Mouse (Mus musculus) midbrain, postnatal 0 days (tissue): ENCODE results near the gene Carf. TPM values are rescaled to one million over a fixed set of nuclear protein-coding genes. Genes with fewer than 3 reads are reported as not detected.
"Not testable (repeated sequence)": the region's sequence is repeated elsewhere in the genome, so short reads cannot be mapped to it uniquely, and the experiment has no call there.

Source experiments
- ATAC-seq: fragments of 200-750 bp; cut with Nextera tagmentation; 2 replicates; pipeline ENCODE4 v1.8.0; 2017; ENCODE audit warnings: moderate number of reproducible peaks, mild to moderate bottlenecking, moderate TSS enrichment, moderate library complexity; ENCODE audit not compliant: low FRiP score
- DNase-seq: peaks from one replicate; pipeline ENCODE4 v3.0.0-alpha.2; 2015; ENCODE audit warnings: low spot score
- H3K27ac ChIP-seq: fragments of 300-500 bp; sonication (generic); 2 replicates; pipeline ENCODE4 v1.5.1; 2014; ENCODE audit warnings: low read depth, mild to moderate bottlenecking, low read length, mixed read lengths
- H3K27me3 ChIP-seq: fragments of 300-500 bp; sonication (generic); 2 replicates; pipeline ENCODE4 v1.6.1; 2014; ENCODE audit warnings: low read length, control low read depth, mixed read lengths; ENCODE audit not compliant: insufficient read depth
- H3K36me3 ChIP-seq: fragments of 300-500 bp; sonication (generic); 2 replicates; pipeline ENCODE4 v1.6.1; 2014; ENCODE audit warnings: low read length, control low read depth, mixed read lengths; ENCODE audit not compliant: insufficient read depth
- H3K4me1 ChIP-seq: fragments of 300-500 bp; sonication (generic); 2 replicates; pipeline ENCODE4 v1.6.1; 2014; ENCODE audit warnings: mild to moderate bottlenecking, control low read depth, antibody characterized with exemption, low read length, mixed read lengths; ENCODE audit not compliant: insufficient read depth
- H3K4me2 ChIP-seq: fragments of 300-500 bp; sonication (generic); 2 replicates; pipeline ENCODE4 v1.6.1; 2014; ENCODE audit warnings: low read depth, mild to moderate bottlenecking, low read length, mixed read lengths; ENCODE audit not compliant: poor library complexity, severe bottlenecking
- H3K4me3 ChIP-seq: fragments of 300-500 bp; sonication (generic); 2 replicates; pipeline ENCODE4 v1.5.1; 2014; ENCODE audit warnings: low read depth, mild to moderate bottlenecking, low read length, moderate library complexity
- H3K9ac ChIP-seq: fragments of 300-500 bp; sonication (generic); replicated peaks from 2 replicates; pipeline ENCODE4 v1.6.1; 2014; ENCODE audit warnings: mild to moderate bottlenecking, low read length, moderate library complexity, mixed read lengths; ENCODE audit not compliant: poor library complexity, severe bottlenecking
- H3K9me3 ChIP-seq: fragments of 300-500 bp; sonication (generic); 2 replicates; pipeline ENCODE4 v1.6.1; 2016; ENCODE audit warnings: low read length, control low read depth
- CTCF ChIP-seq: IDR thresholded peaks from 2 replicates; pipeline ENCODE4 v1.5.1; 2016; ENCODE audit warnings: antibody characterized with exemption, mild to moderate bottlenecking
- WGBS: fragments of 180-500 bp; shearing (Covaris S2); extraction: QIAGEN DNeasy Blood & Tissue Kit; methylation state at CpG from one replicate; pipeline ENCODE4 v1.1.7; 2014; 5-methylcytosine and 5-hydroxymethylcytosine counted together
- polyA plus RNA-seq: library from polyadenylated mRNA; unstranded; fragments of >200 nt; fragmentation: Nextera tagmentation; extraction: Ambion mirVana; gene quantifications from 2 replicates; pipeline ENCODE4 v1.2.1, GENCODE M21; 2015
- total RNA-seq: library from RNA; depleted of rRNA; stranded (reverse); fragments of >200 nt; gene quantifications from 2 replicates; pipeline ENCODE4 v1.2.3, GENCODE M21; 2014

Gene Carf
- total and polyA plus RNA-seq, 2 experiments from 2014 or later = 8.0 to 19.0 TPM

DNA sequence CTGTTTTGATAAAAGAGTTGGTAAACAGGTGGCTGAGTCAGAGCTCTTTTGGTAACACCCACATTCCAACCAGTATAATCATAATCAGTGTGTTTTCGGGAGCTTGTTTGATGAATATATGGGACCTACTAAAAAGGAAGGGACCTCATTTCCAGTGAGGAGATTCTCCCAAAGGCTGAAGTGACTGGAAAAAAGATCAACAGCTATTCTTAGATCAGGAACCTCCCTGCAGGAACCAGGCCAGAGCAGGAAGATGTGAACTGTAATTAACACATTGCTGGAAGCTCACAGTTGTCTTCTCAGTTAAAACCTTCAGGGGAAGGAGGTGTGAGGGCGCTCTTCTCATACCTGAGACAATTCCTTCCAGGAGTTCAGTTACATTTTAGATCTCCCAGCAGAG is 71.6 kb downstream of the Carf start:
- no peak overlapping the region for H3K27ac ChIP-seq
- WGBS = 84% methylated on average over 2 of the region's 2 CpGs

GRCm38 (mm10) chr1:60170251-60170650 is 72.2 kb downstream of the Carf start:
- Histone ChIP-seq H3K9me3 (no peaks in the 10 kb centered on the region), H3K36me3 (no peaks in the 10 kb centered on the region), H3K4me2 (no peak overlapping the region), H3K9ac (no peak overlapping the region), H3K27me3 (no peaks in the 10 kb centered on the region), H3K27ac (no peak overlapping the region), H3K4me3 (no peak overlapping the region), H3K4me1 (no peaks in the 10 kb centered on the region)
- ATAC-seq (no peak), DNase-seq (no peak)
- 79% methylated on average over 2 of the region's 2 CpGs for WGBS
- no peak for TF ChIP-seq CTCF

More for the DNA sequence above, 71.6 kb downstream of the Carf start:
- Histone ChIP-seq H3K9ac (no peak overlapping the region), H3K4me3 (no peak overlapping the region), H3K27me3 (no peaks in the 10 kb centered on the region), H3K4me1 (no peaks in the 10 kb centered on the region), H3K36me3 (no peaks in the 10 kb centered on the region), H3K4me2 (no peak overlapping the region), H3K9me3 (no peaks in the 10 kb centered on the region)
- no peak for TF ChIP-seq CTCF
- no peak for DNase-seq
- ATAC-seq = no peak

- WGBS = 85% methylated on average over 3 of the region's 3 CpGs
- no peak overlapping the region for H3K4me2 ChIP-seq
- no peak for TF ChIP-seq CTCF
- ATAC-seq (no peak), DNase-seq (no peak)
- no peak overlapping the region for H3K9ac ChIP-seq
- no peak overlapping the region for H3K4me3 ChIP-seq
- no peak overlapping the region for H3K27ac ChIP-seq
- no peaks in the 10 kb centered on the region for H3K4me1 ChIP-seq
- no peaks in the 10 kb centered on the region for H3K9me3 ChIP-seq
- no peaks in the 10 kb centered on the region for H3K36me3 ChIP-seq
- H3K27me3 ChIP-seq = no peaks in the 10 kb centered on the region
Observed at GRCm38 (mm10) chr1:60173119-60173518, 75.1 kb downstream of the Carf start.

DNA sequence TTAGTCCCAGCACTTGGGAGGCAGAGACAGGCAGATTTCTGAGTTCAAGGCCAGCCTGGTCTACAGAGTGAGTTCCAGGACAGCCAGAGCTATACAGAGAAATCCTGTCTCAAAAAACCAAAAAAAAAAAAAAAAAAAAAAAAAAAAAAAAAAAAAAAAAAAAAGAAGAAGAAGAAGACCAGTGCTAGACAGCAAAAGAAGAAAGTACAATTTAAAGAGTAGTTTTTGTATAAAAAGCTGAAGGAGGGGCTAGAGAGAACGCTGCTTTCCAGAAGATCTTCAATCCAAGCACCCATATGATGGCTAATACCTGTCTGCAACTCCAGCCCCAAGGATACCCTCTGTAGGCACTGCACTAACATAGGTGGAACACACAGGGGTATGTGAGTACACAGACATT is 79.8 kb downstream of the Carf start:
- not testable (repeated sequence) for H3K27ac ChIP-seq, H3K4me3 ChIP-seq, H3K27me3 ChIP-seq, H3K4me2 ChIP-seq, DNase-seq, H3K36me3 ChIP-seq, ATAC-seq, H3K4me1 ChIP-seq, H3K9ac ChIP-seq, H3K9me3 ChIP-seq
- WGBS = 92% methylated on average over 1 of the region's 1 CpGs

DNA sequence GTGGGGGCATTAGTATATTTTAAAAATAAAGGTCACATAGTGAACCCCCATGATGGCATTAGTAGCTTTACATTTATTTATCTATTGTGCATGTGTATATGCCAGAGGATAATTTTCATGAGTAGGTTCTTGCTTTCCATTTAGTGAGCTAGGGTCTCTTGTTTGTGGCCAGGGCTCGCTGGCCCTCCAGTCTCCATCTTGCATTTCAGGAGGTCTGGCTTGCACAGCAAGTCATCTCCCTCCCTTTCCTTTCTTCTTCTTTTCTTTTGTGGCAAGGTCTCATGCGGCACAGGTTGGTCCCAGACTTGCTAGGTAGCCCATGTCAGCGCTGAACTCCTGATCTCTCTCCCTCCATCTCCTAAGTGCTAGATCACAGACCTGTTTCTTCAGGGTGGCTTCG is 81.3 kb downstream of the Carf start:
- Histone ChIP-seq H3K27me3 (no peaks in the 10 kb centered on the region), H3K4me3 (peak overlapping the region; percentile 95), H3K4me2 (peak overlapping the region; percentile 63), H3K4me1 (no peaks in the 10 kb centered on the region), H3K36me3 (no peaks in the 10 kb centered on the region), H3K9me3 (no peaks in the 10 kb centered on the region), H3K9ac (0 out of 2 replicates have a peak overlapping the region, but pooled peaks have one; percentile 19), H3K27ac (no peak overlapping the region)
- ATAC-seq (no peak), DNase-seq (no peak)
- WGBS = 22% methylated on average over 4 of the region's 4 CpGs
- no peak for TF ChIP-seq CTCF

GRCm38 (mm10) chr1:60179932-60180783 is 82.1 kb downstream of the Carf start, which contains the start of gene Nbeal1:
TSS of gene Nbeal1 (plus strand) at chr1:60180599.
- Histone ChIP-seq H3K9ac (peak within 1 kb of the TSS; percentile 90), H3K4me1 (no peaks in the 10 kb centered on the region), H3K4me2 (peak within 1 kb of the TSS; percentile 63), H3K36me3 (no peaks in the 10 kb centered on the region), H3K27me3 (no peaks in the 10 kb centered on the region), H3K4me3 (peak within 1 kb of the TSS; percentile 95), H3K9me3 (no peaks in the 10 kb centered on the region), H3K27ac (peak within 1 kb of the TSS; percentile 92)
- WGBS = under 1% methylated on average over 47 of the region's 74 CpGs
- ATAC-seq (peak; percentile 98), DNase-seq (peak; percentile 98)
- peak; percentile 47 for TF ChIP-seq CTCF
